9 mouse cellular contexts compared by ENCODE assay signal in the genomic region with DNA sequence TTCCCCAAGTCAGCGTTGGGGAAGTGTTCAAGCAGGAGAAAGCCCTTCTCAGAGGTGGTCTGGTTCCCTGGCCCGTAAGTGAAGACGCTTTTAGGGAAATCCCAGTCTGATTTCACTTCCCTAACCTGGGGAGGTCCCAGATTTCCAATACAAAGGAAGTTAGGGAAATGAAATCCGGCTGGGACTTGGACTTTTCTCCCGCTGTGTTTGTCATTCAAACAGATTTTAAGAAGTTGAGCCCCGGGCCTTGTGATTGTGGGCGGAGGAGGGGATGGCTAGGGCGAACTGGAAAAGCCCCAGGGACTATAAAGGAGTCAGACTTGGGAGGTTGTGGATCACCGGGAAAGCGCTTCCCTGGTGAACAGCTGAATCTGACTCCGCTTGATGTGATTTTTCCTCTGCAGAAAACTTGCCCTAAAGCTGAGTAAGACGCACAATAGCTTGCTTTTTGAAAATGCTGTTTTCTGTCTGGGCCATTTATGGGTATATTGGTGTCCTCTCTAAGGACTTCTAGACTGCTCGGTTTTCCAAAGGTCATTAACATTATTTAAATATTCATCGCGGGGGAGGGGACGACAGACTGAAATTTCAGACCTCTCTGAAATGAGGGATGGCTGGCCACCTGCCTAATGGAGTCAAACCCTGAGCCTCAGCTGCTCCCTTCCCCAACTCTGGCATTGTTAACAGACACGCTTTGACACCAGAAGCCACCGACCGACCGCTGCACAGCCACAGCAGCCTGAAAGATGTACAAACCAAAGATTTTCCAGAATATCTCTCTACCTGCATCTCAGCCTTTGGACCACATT.
DNase-seq lines count a peak whose midpoint lies in the region; ATAC-seq and TF ChIP-seq lines count a peak whose summit lies in the region.
"Had no signal": no experiment of that assay in that cellular context is flagged by ENCODE, and none has a peak within 500 bp of the region (broad histone marks: within the 10 kb centered on the region; RNA-seq: fewer than 3 reads in every experiment).

No protein-coding gene starts in this region.

- peaks cover 31% of the 10 kb centered on the region for H3K4me1 ChIP-seq in kidney, embryonic 16.5 days (ENCODE audit: insufficient read depth, low read length)
- H3K4me1 ChIP-seq in hindbrain, embryonic 15.5 days (replicated peaks), result peaks cover 34% of the 10 kb centered on the region
- peaks cover 16% of the 10 kb centered on the region for H3K4me1 ChIP-seq in neural tube, embryonic 12.5 days
- no peaks in the 10 kb centered on the region for H3K4me1 ChIP-seq in cerebellum, adult 2 months (ENCODE audit: control insufficient read depth, insufficient read depth, low read length)

- H3K27me3 ChIP-seq in kidney, embryonic 16.5 days (ENCODE audit: insufficient read depth, low read length), result peaks cover 21% of the 10 kb centered on the region
- no peaks in the 10 kb centered on the region for H3K27me3 ChIP-seq in hindbrain, embryonic 15.5 days
- H3K27me3 ChIP-seq in neural tube, embryonic 12.5 days (replicated peaks), result no peaks in the 10 kb centered on the region
- H3K27me3 ChIP-seq in cerebellum, adult 2 months (ENCODE audit: control insufficient read depth, insufficient read depth, low read length), result no peaks in the 10 kb centered on the region; the same call in 1 of the 2 replicates

- no peaks in the 10 kb centered on the region for H3K36me3 ChIP-seq in kidney, embryonic 16.5 days (ENCODE audit: insufficient read depth, low read length)
- no peaks in the 10 kb centered on the region for H3K36me3 ChIP-seq in hindbrain, embryonic 15.5 days
- no peaks in the 10 kb centered on the region for H3K36me3 ChIP-seq in neural tube, embryonic 12.5 days

- ATAC-seq in kidney, embryonic 16.5 days (ENCODE audit: low FRiP score, low TSS enrichment), result no peak
- peak; percentile 31; the same call in 1 of the 2 replicates for ATAC-seq in hindbrain, embryonic 15.5 days (ENCODE audit: low FRiP score, low read depth)
- peak; percentile 9; the same call in 1 of the 2 replicates for ATAC-seq in neural tube, embryonic 12.5 days (ENCODE audit: low FRiP score, low read depth)
- ATAC-seq in monocyte, adult 5-6 weeks (replicated peaks; ENCODE audit: insufficient number of reproducible peaks, low FRiP score, low TSS enrichment, poor library complexity, severe bottlenecking), result no peak

- no peak overlapping the region for H3K4me3 ChIP-seq in kidney, embryonic 16.5 days (ENCODE audit: low read length)
- no peak overlapping the region for H3K4me3 ChIP-seq in hindbrain, embryonic 15.5 days
- H3K4me3 ChIP-seq in neural tube, embryonic 12.5 days, result no peak overlapping the region
- no peak overlapping the region for H3K4me3 ChIP-seq in cerebellum, adult 2 months (replicated peaks; ENCODE audit: insufficient read depth, low read depth, low read length)

- TF ChIP-seq POLR2A in cerebellum, adult 2 months (IDR thresholded peaks at IDR 0.05; ENCODE audit: borderline replicate concordance, insufficient read depth, low read length), result no peak

- H3K9ac ChIP-seq in kidney, embryonic 16.5 days (replicated peaks; ENCODE audit: low read length), result no peak overlapping the region; the same call in 1 of the 2 replicates
- no peak overlapping the region for H3K9ac ChIP-seq in hindbrain, embryonic 15.5 days
- H3K9ac ChIP-seq in neural tube, embryonic 12.5 days, result no peak overlapping the region

- H3K9me3 ChIP-seq in kidney, embryonic 16.5 days (ENCODE audit: low read length), result no peaks in the 10 kb centered on the region
- no peaks in the 10 kb centered on the region for H3K9me3 ChIP-seq in hindbrain, embryonic 15.5 days
- H3K9me3 ChIP-seq in neural tube, embryonic 12.5 days, result no peaks in the 10 kb centered on the region
- H3K9me3 ChIP-seq: megakaryocyte, embryonic 14.5 days had no signal

- no peak for DNase-seq in kidney, adult 8-10 months
- peak; percentile 68 for DNase-seq in embryo, embryonic 11 days
- DNase-seq in spleen, postnatal 14 days (ENCODE audit: low spot score in 2 of 2), result no peak
- no peak for DNase-seq in cerebellum, adult 2 months

- no peak for TF ChIP-seq CTCF in cerebellum, adult 2 months (IDR thresholded peaks at IDR 0.05; ENCODE audit: borderline replicate concordance, insufficient read depth, low read depth, low read length)

- WGBS in kidney, embryonic 16.5 days, result 8% methylated on average over 20 of the region's 20 CpGs
- WGBS in hindbrain, embryonic 15.5 days, result 6% methylated on average over 20 of the region's 20 CpGs
- 1% methylated on average over 20 of the region's 20 CpGs for WGBS in neural tube, embryonic 12.5 days
- 19% methylated on average over 20 of the region's 20 CpGs for whole genome bisulfite sequencing in cerebellum, adult 2 months

- no peak overlapping the region for H3K27ac ChIP-seq in kidney, embryonic 16.5 days (ENCODE audit: low read length)
- no peak overlapping the region for H3K27ac ChIP-seq in hindbrain, embryonic 15.5 days (replicated peaks)
- no peak overlapping the region for H3K27ac ChIP-seq in neural tube, embryonic 12.5 days
- H3K27ac ChIP-seq in cerebellum, adult 2 months (ENCODE audit: insufficient read depth, low read length), result no peak overlapping the region

- H3K4me2 ChIP-seq in kidney, embryonic 16.5 days (replicated peaks; ENCODE audit: low read depth, low read length), result peak overlapping the region; percentile 20; the same call in 1 of the 2 replicates
- peak overlapping the region; percentile 34 for H3K4me2 ChIP-seq in hindbrain, embryonic 15.5 days
- peak overlapping the region; percentile 38 for H3K4me2 ChIP-seq in neural tube, embryonic 12.5 days (replicated peaks)

Comparison
In these comparisons a context has a peak if more than half of its experiments do, and no peak if none do; other contexts are left out.
1. ATAC-seq: peak in hindbrain, embryonic 15.5 days (single experiment) and neural tube, embryonic 12.5 days (single experiment); none in kidney, embryonic 16.5 days (single experiment) and monocyte, adult 5-6 weeks (single experiment).
2. Peak in every context shown above with its lines, with median percentiles within 50 percentile points of each other: H3K4me2 ChIP-seq.